Mouse (Mus musculus): ENCODE results near the gene Oxsr1.
"Not testable (repeated sequence)": the region's sequence is repeated elsewhere in the genome, so short reads cannot be mapped to it uniquely, and the experiment has no call there.

DNA sequence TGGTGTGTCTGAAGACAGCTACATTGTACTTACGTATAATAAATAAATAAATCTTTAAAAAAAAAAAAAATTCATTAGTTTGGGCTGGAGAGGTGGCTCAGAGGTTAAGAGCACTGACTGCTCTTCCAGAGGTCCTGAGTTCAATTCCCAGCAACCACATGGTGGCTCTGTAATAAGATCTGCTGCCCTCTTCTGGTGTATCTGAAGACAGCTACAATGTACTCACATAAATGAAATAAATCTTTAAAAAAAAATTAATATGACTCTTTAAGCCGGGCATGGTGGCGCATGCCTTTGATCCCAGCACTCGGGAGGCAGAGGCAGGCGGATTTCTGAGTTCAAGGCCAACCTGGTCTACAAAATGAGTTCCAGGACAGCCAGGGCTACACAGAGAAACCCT lies 47.4 kb downstream of the Oxsr1 start:
- not testable (repeated sequence) for TF ChIP-seq CTCF (IDR thresholded peaks at IDR 0.05; ENCODE audit: control insufficient read depth, insufficient read depth, insufficient replicate concordance, low read depth, low read length); POLR2A (IDR thresholded peaks at IDR 0.05; ENCODE audit: control insufficient read depth, low read depth, low read length)

Data from testis, adult 2 months (tissue).